Mouse (Mus musculus): ENCODE measurements around the gene Psd4. TPM values are rescaled to one million over a fixed set of nuclear protein-coding genes. Genes with fewer than 3 reads are reported as not detected.

Psd4 gene
- polyA plus RNA-seq, 1 experiment from 2014 or later = 0.96 TPM

- no peak overlapping the region for H3K9ac ChIP-seq
- H3K27ac ChIP-seq (replicated peaks) = no peak overlapping the region
- no peaks in the 10 kb centered on the region for H3K36me3 ChIP-seq
- 91% methylated on average over 2 of the region's 2 CpGs for WGBS
- no peaks in the 10 kb centered on the region for H3K4me1 ChIP-seq
- ATAC-seq (ENCODE audit: extremely low read depth, insufficient number of reproducible peaks, low FRiP score, low TSS enrichment) = no peak
- H3K4me2 ChIP-seq = no peak overlapping the region
- 0 out of 2 replicates have a peak overlapping the region, but pooled peaks have one; percentile 9 for H3K4me3 ChIP-seq
- no peaks in the 10 kb centered on the region for H3K9me3 ChIP-seq
- H3K27me3 ChIP-seq (replicated peaks) = no peaks in the 10 kb centered on the region
Observed at GRCm38 (mm10) chr2:24386964-24387320, 19.6 kb downstream of the Psd4 start.

GRCm38 (mm10) chr2:24387361-24388283 is 20.2 kb downstream of the Psd4 start:
- Histone ChIP-seq H3K9me3 (no peaks in the 10 kb centered on the region), H3K27me3 (replicated peaks) (no peaks in the 10 kb centered on the region), H3K27ac (replicated peaks) (no peak overlapping the region), H3K4me3 (no peak overlapping the region), H3K9ac (no peak overlapping the region), H3K4me1 (no peaks in the 10 kb centered on the region), H3K4me2 (no peak overlapping the region; the same call in 1 of the 2 replicates), H3K36me3 (no peaks in the 10 kb centered on the region)
- WGBS = 77% methylated on average over 4 of the region's 4 CpGs
- ATAC-seq (ENCODE audit: extremely low read depth, insufficient number of reproducible peaks, low FRiP score, low TSS enrichment) = no peak

GRCm38 (mm10) chr2:24393251-24393650 is 25.9 kb downstream of the Psd4 start:
- no peak overlapping the region for H3K27ac ChIP-seq (replicated peaks)
- H3K9me3 ChIP-seq = no peaks in the 10 kb centered on the region
- H3K4me2 ChIP-seq = no peak overlapping the region
- no peaks in the 10 kb centered on the region; the same call in 1 of the 2 replicates for H3K27me3 ChIP-seq (replicated peaks)
- no peak overlapping the region for H3K4me3 ChIP-seq
- no peak overlapping the region for H3K9ac ChIP-seq
- H3K36me3 ChIP-seq = no peaks in the 10 kb centered on the region
- H3K4me1 ChIP-seq = no peaks in the 10 kb centered on the region
- 72% methylated on average over 2 of the region's 2 CpGs for WGBS
- ATAC-seq (ENCODE audit: extremely low read depth, insufficient number of reproducible peaks, low FRiP score, low TSS enrichment) = no peak

DNA sequence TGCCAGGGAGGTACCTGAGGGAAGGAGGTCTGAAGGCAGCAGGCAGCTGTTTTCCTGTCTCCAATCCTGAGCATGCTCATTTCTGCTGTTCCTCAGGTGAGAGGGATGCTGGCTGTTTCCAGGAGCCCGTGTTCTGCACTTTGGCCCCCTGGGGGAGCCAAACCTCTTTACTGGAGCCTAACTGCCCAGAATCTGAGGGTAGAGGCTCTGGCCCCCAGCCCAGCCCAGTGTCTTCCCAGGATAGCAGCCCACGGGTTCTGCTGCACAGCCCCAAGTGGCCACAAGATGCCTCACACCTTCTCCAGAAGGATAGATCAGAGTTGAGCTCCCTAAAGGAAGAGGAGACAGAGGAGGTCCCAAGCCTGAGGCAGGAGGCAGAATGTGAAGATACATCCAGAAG is 29.7 kb downstream of the Psd4 start:
- Histone ChIP-seq H3K4me1 (peaks cover 7% of the 10 kb centered on the region; the same call in 1 of the 2 replicates), H3K27ac (replicated peaks) (no peak overlapping the region), H3K9me3 (no peaks in the 10 kb centered on the region), H3K36me3 (no peaks in the 10 kb centered on the region), H3K27me3 (replicated peaks) (no peaks in the 10 kb centered on the region; the same call in 1 of the 2 replicates), H3K4me3 (no peak overlapping the region), H3K9ac (no peak overlapping the region), H3K4me2 (no peak overlapping the region)
- no peak for ATAC-seq (ENCODE audit: extremely low read depth, insufficient number of reproducible peaks, low FRiP score, low TSS enrichment)
- 15% methylated on average over 2 of the region's 2 CpGs for WGBS

- H3K4me2 ChIP-seq = no peak overlapping the region
- no peak for ATAC-seq (ENCODE audit: extremely low read depth, insufficient number of reproducible peaks, low FRiP score, low TSS enrichment)
- H3K4me3 ChIP-seq = no peak overlapping the region
- WGBS = 73% methylated on average over 3 of the region's 3 CpGs
- no peak overlapping the region for H3K9ac ChIP-seq
- H3K27me3 ChIP-seq (replicated peaks) = peaks cover 27% of the 10 kb centered on the region
- peaks cover 12% of the 10 kb centered on the region; the same call in 1 of the 2 replicates for H3K4me1 ChIP-seq
- no peak overlapping the region for H3K27ac ChIP-seq (replicated peaks)
- no peaks in the 10 kb centered on the region for H3K36me3 ChIP-seq
- no peaks in the 10 kb centered on the region for H3K9me3 ChIP-seq
Observed at GRCm38 (mm10) chr2:24400711-24401110, 33.3 kb downstream of the Psd4 start.

DNA sequence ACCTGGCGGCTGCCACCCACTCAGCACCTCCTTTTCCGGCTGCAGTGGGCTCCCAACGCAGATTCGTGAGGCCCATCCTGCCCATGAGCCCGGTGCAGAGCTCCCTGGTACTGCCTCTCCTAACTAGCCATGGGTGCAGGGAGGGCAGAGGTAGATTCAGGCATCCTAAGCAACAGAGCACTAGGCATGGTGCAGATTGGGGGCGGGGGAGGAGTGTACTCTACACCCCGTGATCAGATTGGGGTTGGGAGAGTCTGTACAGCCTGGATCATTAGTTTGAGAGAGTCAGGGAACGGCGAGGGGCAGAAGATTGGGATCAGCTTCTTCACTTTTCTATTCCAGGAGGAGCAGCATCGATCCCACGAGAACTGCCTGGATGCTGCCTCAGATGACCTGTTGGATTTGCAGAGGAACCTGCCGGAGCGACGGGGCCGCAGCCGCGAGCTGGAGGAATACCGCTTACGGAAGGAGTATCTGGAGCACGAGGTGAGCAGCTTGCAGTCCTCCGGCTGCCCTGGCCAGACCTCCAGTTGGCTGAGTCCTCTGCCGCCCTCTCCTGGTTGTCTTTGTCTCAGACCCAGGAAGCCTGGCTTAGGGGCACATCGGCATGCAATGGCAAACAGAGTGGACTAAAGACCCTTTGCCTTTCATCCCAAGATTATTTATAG is 38.1 kb downstream of the Psd4 start:
- ATAC-seq (ENCODE audit: extremely low read depth, insufficient number of reproducible peaks, low FRiP score, low TSS enrichment) = no peak
- WGBS = 10% methylated on average over 23 of the region's 23 CpGs
- Histone ChIP-seq H3K36me3 (no peaks in the 10 kb centered on the region), H3K9me3 (no peaks in the 10 kb centered on the region), H3K27ac (replicated peaks) (no peak overlapping the region), H3K4me1 (peaks cover 10% of the 10 kb centered on the region; the same call in 1 of the 2 replicates), H3K9ac (peak overlapping the region; percentile 74), H3K4me3 (peak overlapping the region; percentile 40), H3K4me2 (peak overlapping the region; percentile 70), H3K27me3 (replicated peaks) (peaks cover 55% of the 10 kb centered on the region)

DNA sequence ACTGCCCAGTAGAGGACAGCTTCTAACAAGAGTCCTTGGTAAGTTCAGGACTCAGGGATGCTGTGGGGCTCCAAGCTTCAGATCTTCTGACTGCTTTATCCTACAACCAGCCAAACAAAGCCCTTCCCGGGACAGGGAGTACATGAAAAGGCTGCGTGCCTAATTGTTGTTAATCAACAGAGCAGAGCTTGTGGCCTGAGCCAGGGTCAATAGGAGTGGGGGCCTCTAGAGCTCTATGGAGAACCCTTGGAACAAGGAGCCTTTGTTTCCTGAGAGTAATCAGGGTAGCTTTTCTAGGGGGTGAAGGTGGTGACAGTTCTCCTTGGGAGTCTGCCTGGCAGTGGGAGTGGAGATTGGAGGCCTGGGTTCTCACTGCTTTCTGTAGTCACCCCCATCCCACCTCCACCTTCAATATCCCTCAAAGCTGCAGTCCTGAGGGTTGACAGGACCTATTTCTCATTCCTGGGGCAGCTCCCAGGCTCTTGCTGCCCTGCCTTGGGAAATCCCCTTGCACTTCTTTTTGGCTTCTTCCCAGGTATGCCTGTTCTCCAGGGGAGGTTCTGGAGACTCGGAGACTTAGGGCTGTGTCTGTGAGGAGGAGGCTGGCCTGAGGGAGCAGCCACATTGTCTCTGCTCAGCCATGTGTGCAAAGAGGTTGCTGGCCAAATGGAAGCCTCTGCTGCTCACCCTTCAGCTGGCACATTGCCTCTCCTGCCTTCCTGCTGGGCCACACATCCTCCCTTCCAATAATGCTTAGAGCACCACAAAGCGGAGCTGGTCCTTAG is 40.5 kb downstream of the Psd4 start:
- Histone ChIP-seq H3K4me1 (peaks cover 5% of the 10 kb centered on the region; the same call in 1 of the 2 replicates), H3K4me2 (no peak overlapping the region), H3K27ac (replicated peaks) (no peak overlapping the region), H3K9me3 (no peaks in the 10 kb centered on the region), H3K4me3 (no peak overlapping the region), H3K36me3 (no peaks in the 10 kb centered on the region), H3K27me3 (replicated peaks) (peaks cover 61% of the 10 kb centered on the region), H3K9ac (no peak overlapping the region)
- 53% methylated on average over 4 of the region's 4 CpGs for WGBS
- ATAC-seq (ENCODE audit: extremely low read depth, insufficient number of reproducible peaks, low FRiP score, low TSS enrichment) = no peak

- H3K4me1 ChIP-seq = peaks cover 5% of the 10 kb centered on the region; the same call in 1 of the 2 replicates
- H3K27me3 ChIP-seq (replicated peaks) = peaks cover 49% of the 10 kb centered on the region
- no peak overlapping the region for H3K27ac ChIP-seq (replicated peaks)
- no peak overlapping the region for H3K4me3 ChIP-seq
- no peaks in the 10 kb centered on the region for H3K36me3 ChIP-seq
- no peaks in the 10 kb centered on the region for H3K9me3 ChIP-seq
- ATAC-seq (ENCODE audit: extremely low read depth, insufficient number of reproducible peaks, low FRiP score, low TSS enrichment) = no peak
- WGBS = 0% methylated on average over 2 of the region's 2 CpGs
- no peak overlapping the region for H3K9ac ChIP-seq
- no peak overlapping the region for H3K4me2 ChIP-seq
Observed at GRCm38 (mm10) chr2:24409166-24409565, 41.8 kb downstream of the Psd4 start.

DNA sequence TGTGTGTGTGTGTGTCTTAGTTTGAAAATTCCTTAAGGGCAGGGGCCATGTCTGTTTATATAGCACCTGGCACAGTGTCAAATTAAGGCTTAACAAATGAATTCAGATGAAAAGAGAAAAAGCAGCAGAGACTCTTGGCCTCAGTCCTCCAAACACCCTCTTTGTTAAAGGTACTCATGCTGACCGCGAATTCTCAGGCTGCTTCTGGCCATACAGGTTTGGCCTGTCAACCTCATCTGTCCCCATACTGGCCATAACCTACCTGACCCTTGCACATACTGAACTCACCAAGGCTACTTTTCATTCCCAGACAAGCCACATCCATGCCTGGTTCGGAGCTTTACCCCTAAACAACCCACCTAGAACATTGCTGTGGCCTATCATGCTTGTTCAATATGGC is 45.8 kb downstream of the Psd4 start:
- H3K9me3 ChIP-seq = no peaks in the 10 kb centered on the region
- 72% methylated on average over 3 of the region's 3 CpGs for WGBS
- no peak overlapping the region for H3K27ac ChIP-seq (replicated peaks)
- no peak overlapping the region for H3K4me2 ChIP-seq
- no peaks in the 10 kb centered on the region for H3K4me1 ChIP-seq
- H3K9ac ChIP-seq = no peak overlapping the region
- no peak overlapping the region for H3K4me3 ChIP-seq
- ATAC-seq (ENCODE audit: extremely low read depth, insufficient number of reproducible peaks, low FRiP score, low TSS enrichment) = no peak
- H3K36me3 ChIP-seq = no peaks in the 10 kb centered on the region
- peaks cover 38% of the 10 kb centered on the region; the same call in 1 of the 2 replicates for H3K27me3 ChIP-seq (replicated peaks)

DNA sequence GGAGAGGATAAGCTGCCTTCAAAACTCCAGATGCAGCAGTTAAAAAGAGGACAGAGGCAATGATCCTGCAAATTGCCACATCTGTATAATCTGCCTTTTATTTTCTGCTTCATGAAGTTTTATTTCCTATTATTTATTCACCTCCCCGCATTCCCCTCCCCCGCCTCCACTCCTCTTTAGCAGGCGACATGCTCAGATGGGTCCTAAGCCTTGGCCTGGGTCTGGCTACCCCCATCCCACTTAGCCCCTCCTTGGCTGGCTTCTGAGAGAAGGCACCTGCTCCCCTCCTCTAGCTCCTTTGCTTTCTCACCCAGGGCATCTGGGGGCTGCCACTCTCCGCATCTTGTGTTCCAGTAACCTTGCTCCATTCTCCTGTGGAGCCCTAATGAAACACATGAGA is 46.3 kb downstream of the Psd4 start:
- Histone ChIP-seq H3K9me3 (no peaks in the 10 kb centered on the region), H3K4me2 (no peak overlapping the region), H3K27ac (replicated peaks) (no peak overlapping the region), H3K4me1 (no peaks in the 10 kb centered on the region), H3K4me3 (no peak overlapping the region), H3K27me3 (replicated peaks) (peaks cover 34% of the 10 kb centered on the region; the same call in 1 of the 2 replicates), H3K36me3 (no peaks in the 10 kb centered on the region), H3K9ac (no peak overlapping the region)
- ATAC-seq (ENCODE audit: extremely low read depth, insufficient number of reproducible peaks, low FRiP score, low TSS enrichment) = no peak
- WGBS = 71% methylated on average over 4 of the region's 4 CpGs

DNA sequence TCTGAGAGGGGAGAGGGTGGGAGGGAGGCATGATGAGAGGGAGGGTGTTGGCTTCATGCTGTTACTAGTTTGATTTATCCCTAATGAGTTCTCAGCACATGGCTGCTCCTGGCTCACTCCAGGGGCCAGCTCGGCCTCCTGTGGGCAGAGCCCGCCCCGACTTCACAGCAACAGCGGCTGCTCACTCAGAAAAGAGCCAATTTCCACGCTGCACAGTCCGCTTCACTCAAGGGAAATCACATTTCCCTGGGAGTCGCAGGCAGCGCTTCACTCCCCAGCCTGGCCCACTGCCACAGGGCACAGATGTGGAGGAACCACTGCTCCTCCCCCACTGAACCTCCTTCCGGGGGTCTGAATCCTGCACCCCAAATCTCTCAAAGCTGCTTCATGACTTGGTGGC is 49.3 kb downstream of the Psd4 start:
- 12% methylated on average over 9 of the region's 9 CpGs for WGBS

More for the DNA sequence above, 49.3 kb downstream of the Psd4 start:
- peaks cover 22% of the 10 kb centered on the region; the same call in 1 of the 2 replicates for H3K27me3 ChIP-seq (replicated peaks)
- no peak overlapping the region for H3K4me3 ChIP-seq
- H3K4me1 ChIP-seq = no peaks in the 10 kb centered on the region
- no peak overlapping the region for H3K27ac ChIP-seq (replicated peaks)
- no peak overlapping the region for H3K4me2 ChIP-seq
- ATAC-seq (ENCODE audit: extremely low read depth, insufficient number of reproducible peaks, low FRiP score, low TSS enrichment) = no peak
- no peaks in the 10 kb centered on the region for H3K36me3 ChIP-seq
- no peaks in the 10 kb centered on the region for H3K9me3 ChIP-seq
- no peak overlapping the region for H3K9ac ChIP-seq

All from heart, embryonic 13.5 days (tissue).